Mouse (Mus musculus) ES-CJ7 (cell line): Measurements from ENCODE around the gene Bri3bp.
A peak's percentile ranks its signal among the peaks of the same experiment; 100 is the strongest.
"Not testable (repeated sequence)": the region's sequence is repeated elsewhere in the genome, so short reads cannot be mapped to it uniquely, and the experiment has no call there.

Experiments
- DNase-seq: peaks from one replicate; pipeline ENCODE4 v3.0.0; 2011; ENCODE audit warnings: low read depth, low spot score

Gene Bri3bp

GRCm38 (mm10) chr5:125408842-125409241 is 32.5 kb upstream of the Bri3bp start:
- DNase-seq = peak; percentile 94

- DNase-seq = peak; percentile 85
These were observed 31.8 kb upstream of the Bri3bp start for GRCm38 (mm10) chr5:125409348-125410090.

- peak; percentile 87 for DNase-seq
These were observed 29.3 kb upstream of the Bri3bp start for GRCm38 (mm10) chr5:125411972-125412530.

- DNase-seq = not testable (repeated sequence)
These were observed 28.8 kb upstream of the Bri3bp start for GRCm38 (mm10) chr5:125412536-125412935.

- no peak for DNase-seq
These were observed 27.6 kb upstream of the Bri3bp start for GRCm38 (mm10) chr5:125413763-125414162.

- no peak for DNase-seq
These were observed 25.2 kb upstream of the Bri3bp start for GRCm38 (mm10) chr5:125416183-125416582.

GRCm38 (mm10) chr5:125418636-125419035 is 22.7 kb upstream of the Bri3bp start:
- no peak for DNase-seq

- DNase-seq = no peak
These were observed 22.2 kb upstream of the Bri3bp start for GRCm38 (mm10) chr5:125419124-125419523.

- no peak for DNase-seq
These were observed 15.6 kb upstream of the Bri3bp start for GRCm38 (mm10) chr5:125425698-125426276.

GRCm38 (mm10) chr5:125426343-125426742 is 15.0 kb upstream of the Bri3bp start:
- DNase-seq = peak; percentile 48

GRCm38 (mm10) chr5:125432324-125432723 is 9.0 kb upstream of the Bri3bp start:
- not testable (repeated sequence) for DNase-seq

- DNase-seq = peak; percentile 98
These were observed 7.5 kb upstream of the Bri3bp start, which contains the start of gene Dhx37 for GRCm38 (mm10) chr5:125433793-125434337. Gene Dhx37 (minus strand): TSS chr5:125434121.

- peak; percentile 74 for DNase-seq
These were observed 7.0 kb upstream of the Bri3bp start for GRCm38 (mm10) chr5:125434347-125434746.

- DNase-seq = peak; percentile 66
These were observed 660 bp upstream of the Bri3bp start for GRCm38 (mm10) chr5:125440583-125441233.

GRCm38 (mm10) chr5:125442136-125442995 is 998 bp downstream of the Bri3bp start:
- peak; percentile 35 for DNase-seq

- no peak for DNase-seq
These were observed 2.0 kb downstream of the Bri3bp start for GRCm38 (mm10) chr5:125443335-125443734.

GRCm38 (mm10) chr5:125443915-125444314 is 2.5 kb downstream of the Bri3bp start:
- no peak for DNase-seq

- DNase-seq = no peak
These were observed 3.2 kb downstream of the Bri3bp start for GRCm38 (mm10) chr5:125444554-125444953.

GRCm38 (mm10) chr5:125446344-125446743 is 5.0 kb downstream of the Bri3bp start:
- no peak for DNase-seq

GRCm38 (mm10) chr5:125448026-125448425 is 6.7 kb downstream of the Bri3bp start:
- no peak for DNase-seq

GRCm38 (mm10) chr5:125448631-125449030 is 7.3 kb downstream of the Bri3bp start:
- DNase-seq = no peak
